Mouse (Mus musculus) adrenal gland, postnatal 36 days (tissue): ENCODE results near the gene Borcs6. TPM values are rescaled to one million over a fixed set of nuclear protein-coding genes. Genes with fewer than 3 reads are reported as not detected.

Source experiments
- DNase-seq, 2 experiments: peaks; one replicate each; pipeline ENCODE4 v3.0.0; 2021; ENCODE audit warnings: mixed read lengths in 1 of 2
- total RNA-seq, 2 experiments: library from RNA; stranded (reverse); gene quantifications; 2 replicates each; pipeline ENCODE4 v1.2.3; 2021

Borcs6 gene
- total RNA-seq, 2 experiments from 2014 or later = 26.4 to 30.4 TPM

GRCm38 (mm10) chr11:69048151-69048550 is 11.4 kb upstream of the Borcs6 start:
- DNase-seq = no peak

GRCm38 (mm10) chr11:69050748-69051147 is 8.8 kb upstream of the Borcs6 start:
- no peak for DNase-seq

- DNase-seq = no peak
Measured at GRCm38 (mm10) chr11:69051771-69052170, 7.7 kb upstream of the Borcs6 start.

GRCm38 (mm10) chr11:69052824-69053421 is 6.6 kb upstream of the Borcs6 start:
- no peak for DNase-seq

GRCm38 (mm10) chr11:69053848-69054247 is 5.7 kb upstream of the Borcs6 start:
- no peak for DNase-seq

- no peak for DNase-seq
Measured at GRCm38 (mm10) chr11:69058265-69058664, 1.3 kb upstream of the Borcs6 start.

- no peak for DNase-seq
Measured at GRCm38 (mm10) chr11:69058729-69059356, 674 bp upstream of the Borcs6 start.

- peak; percentile 67 to 76 for DNase-seq
Measured at GRCm38 (mm10) chr11:69059975-69060411, 476 bp downstream of the Borcs6 start.

- DNase-seq = peak; percentile 57 to 60
Measured at GRCm38 (mm10) chr11:69060448-69061254, 1.1 kb downstream of the Borcs6 start.

- DNase-seq = no peak
Measured at GRCm38 (mm10) chr11:69061255-69061912, 1.9 kb downstream of the Borcs6 start.

GRCm38 (mm10) chr11:69062194-69062760 is 2.8 kb downstream of the Borcs6 start:
- peak; percentile 83 to 84 for DNase-seq

GRCm38 (mm10) chr11:69062761-69063224 is 3.3 kb downstream of the Borcs6 start:
- DNase-seq = peak; percentile 90 to 93

- peak; percentile 82 to 88 for DNase-seq
Measured at GRCm38 (mm10) chr11:69063413-69064201, 4.1 kb downstream of the Borcs6 start.

- no peak for DNase-seq
Measured at GRCm38 (mm10) chr11:69064259-69065133, 5.0 kb downstream of the Borcs6 start.

GRCm38 (mm10) chr11:69065394-69065925 is 5.9 kb downstream of the Borcs6 start:
- DNase-seq = no peak

GRCm38 (mm10) chr11:69066163-69066861 is 6.8 kb downstream of the Borcs6 start:
- peak; percentile 75 to 77 for DNase-seq

- DNase-seq = peak; percentile 91 to 92
Measured at GRCm38 (mm10) chr11:69066956-69067355, 7.4 kb downstream of the Borcs6 start.

GRCm38 (mm10) chr11:69067601-69068000 is 8.1 kb downstream of the Borcs6 start:
- DNase-seq = peak; percentile 60 to 62

- no peak for DNase-seq
Measured at GRCm38 (mm10) chr11:69070093-69070492, 10.6 kb downstream of the Borcs6 start.
